Mouse (Mus musculus) spleen, adult 12 weeks (tissue): Measurements from ENCODE around the gene Treml1.

Experiments used
- DNase-seq: peaks from one replicate; pipeline ENCODE4 v3.0.0; 2022; ENCODE audit warnings: low spot score

The Treml1 gene

GRCm38 (mm10) chr17:48409380-48410298 lies 49.9 kb downstream of the Treml1 start, which contains the start of the genes Nfya and Oard1:
TSS of gene Nfya (minus strand) at chr17:48409906.
TSS of gene Oard1 (plus strand) at chr17:48410014.
- DNase-seq, result peak; percentile 100

- no peak for DNase-seq
These were observed 50.6 kb downstream of the Treml1 start for GRCm38 (mm10) chr17:48410299-48410785.

DNA sequence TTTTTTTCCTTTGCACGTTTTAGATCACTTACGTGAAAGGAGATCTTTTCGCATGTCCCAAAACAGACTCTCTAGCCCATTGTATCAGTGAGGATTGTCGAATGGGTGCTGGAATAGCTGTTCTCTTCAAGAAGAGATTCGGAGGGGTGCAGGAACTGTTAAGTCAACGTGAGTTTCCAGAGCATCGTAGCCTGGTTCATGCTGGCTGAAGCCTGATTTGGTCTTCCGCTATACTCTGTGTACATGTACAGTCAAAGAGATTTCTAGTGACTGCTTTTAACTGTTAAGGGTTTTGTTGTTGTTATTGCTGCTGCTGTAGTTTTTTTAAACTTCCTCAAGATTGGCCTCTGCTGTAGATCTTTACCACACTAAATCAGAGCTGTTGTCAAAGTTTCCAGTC lies 51.5 kb downstream of the Treml1 start:
- no peak for DNase-seq

DNA sequence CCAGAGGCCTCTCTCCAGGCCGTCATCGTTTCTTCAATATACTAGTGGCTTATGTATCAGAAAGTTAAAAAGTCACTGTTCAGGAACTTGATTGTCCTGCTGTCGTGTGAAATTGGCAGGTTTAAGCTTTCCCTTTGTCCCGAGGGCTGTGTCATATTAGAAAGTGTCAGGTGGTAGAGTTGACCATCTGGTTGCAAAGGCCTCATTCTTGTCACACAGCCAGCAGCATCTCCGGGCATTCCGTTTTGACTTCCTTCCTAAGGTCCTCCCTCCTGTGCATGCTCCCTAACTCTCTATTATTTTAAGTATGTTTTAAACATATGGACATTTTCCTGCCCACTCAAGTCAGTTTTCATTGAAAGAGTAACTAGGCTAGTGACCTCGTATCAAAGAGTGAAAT lies 56.3 kb downstream of the Treml1 start:
- no peak for DNase-seq
